Mouse (Mus musculus): ENCODE measurements around the gene Iqsec3. TPM values are rescaled to one million over a fixed set of nuclear protein-coding genes. Genes with fewer than 3 reads are reported as not detected.

Gene Iqsec3
- total RNA-seq, 1 experiment = 0.18 TPM

- Histone ChIP-seq H3K4me3 (ENCODE audit: insufficient read depth in 1 of 2, low read depth in 1 of 2, low read length in 2 of 2, poor library complexity in 1 of 2, severe bottlenecking in 1 of 2) (no peak overlapping the region), H3K36me3 (ENCODE audit: control insufficient read depth, insufficient read depth, low read length, poor library complexity, severe bottlenecking) (no peaks in the 10 kb centered on the region), H3K9ac (ENCODE audit: insufficient read depth, low read depth, low read length, poor library complexity, severe bottlenecking) (no peak overlapping the region), H3K27ac (ENCODE audit: insufficient read depth, low read depth, low read length, poor library complexity, severe bottlenecking) (no peak overlapping the region), H3K9me3 (ENCODE audit: control insufficient read depth, insufficient read depth, low read depth, low read length) (no peaks in the 10 kb centered on the region), H3K4me1 (ENCODE audit: control insufficient read depth in 2 of 2, insufficient read depth in 2 of 2, low read length in 2 of 2, poor library complexity in 1 of 2) (no peaks in the 10 kb centered on the region)
- in situ Hi-C loops (cut with MboI; ENCODE audit: low sequenced_read_pairs in 2 of 2, unreplicated experiment in 2 of 2) = no loop called here
- TF ChIP-seq ZC3H11A (IDR thresholded peaks at IDR 0.05; ENCODE audit: borderline replicate concordance, low read depth, low read length) (no peak), MAFK (IDR thresholded peaks at IDR 0.05; ENCODE audit: insufficient read depth, low read depth, low read length) (no peak), ZNF384 (IDR thresholded peaks at IDR 0.05; ENCODE audit: low read depth, low read length) (no peak), HCFC1 (IDR thresholded peaks at IDR 0.05; ENCODE audit: borderline replicate concordance, insufficient read depth, low read length) (no peak), CHD2 (IDR thresholded peaks at IDR 0.05; ENCODE audit: low read depth, low read length) (no peak)
- no peak for DNase-seq (ENCODE audit: low read depth, low spot score)
Measured at GRCm38 (mm10) chr6:121385397-121385796, 88.1 kb downstream of the Iqsec3 start.

GRCm38 (mm10) chr6:121382071-121382470 is 91.4 kb downstream of the Iqsec3 start:
- no peak overlapping the region for H3K27ac ChIP-seq (ENCODE audit: insufficient read depth, low read depth, low read length, poor library complexity, severe bottlenecking)
- TF ChIP-seq ZNF384 (IDR thresholded peaks at IDR 0.05; ENCODE audit: low read depth, low read length) = no peak
- no peak for TF ChIP-seq ZC3H11A (IDR thresholded peaks at IDR 0.05; ENCODE audit: borderline replicate concordance, low read depth, low read length)
- no peak for TF ChIP-seq CHD2 (IDR thresholded peaks at IDR 0.05; ENCODE audit: low read depth, low read length)
- H3K9me3 ChIP-seq (ENCODE audit: control insufficient read depth, insufficient read depth, low read depth, low read length) = no peaks in the 10 kb centered on the region
- DNase-seq (ENCODE audit: low read depth, low spot score) = no peak
- no peak overlapping the region for H3K4me3 ChIP-seq (ENCODE audit: insufficient read depth in 1 of 2, low read depth in 1 of 2, low read length in 2 of 2, poor library complexity in 1 of 2, severe bottlenecking in 1 of 2)
- no peak overlapping the region for H3K9ac ChIP-seq (ENCODE audit: insufficient read depth, low read depth, low read length, poor library complexity, severe bottlenecking)
- in situ Hi-C loops (cut with MboI; ENCODE audit: low sequenced_read_pairs in 2 of 2, unreplicated experiment in 2 of 2) = no loop called here
- H3K4me1 ChIP-seq (ENCODE audit: control insufficient read depth in 2 of 2, insufficient read depth in 2 of 2, low read length in 2 of 2, poor library complexity in 1 of 2) = 0 out of 4 replicates have a peak, but pooled peaks cover 0 to 3% of the 10 kb centered on the region in 2 experiments
- no peaks in the 10 kb centered on the region for H3K36me3 ChIP-seq (ENCODE audit: control insufficient read depth, insufficient read depth, low read length, poor library complexity, severe bottlenecking)

GRCm38 (mm10) chr6:121380576-121380975 is 92.9 kb downstream of the Iqsec3 start:
- H3K9ac ChIP-seq (ENCODE audit: insufficient read depth, low read depth, low read length, poor library complexity, severe bottlenecking) = no peak overlapping the region
- no peak for DNase-seq (ENCODE audit: low read depth, low spot score)
- H3K4me3 ChIP-seq (ENCODE audit: insufficient read depth in 1 of 2, low read depth in 1 of 2, low read length in 2 of 2, poor library complexity in 1 of 2, severe bottlenecking in 1 of 2) = no peak overlapping the region
- no peak overlapping the region for H3K27ac ChIP-seq (ENCODE audit: insufficient read depth, low read depth, low read length, poor library complexity, severe bottlenecking)
- 0 out of 4 replicates have a peak, but pooled peaks cover 0 to 3% of the 10 kb centered on the region in 2 experiments for H3K4me1 ChIP-seq (ENCODE audit: control insufficient read depth in 2 of 2, insufficient read depth in 2 of 2, low read length in 2 of 2, poor library complexity in 1 of 2)
- no peaks in the 10 kb centered on the region for H3K9me3 ChIP-seq (ENCODE audit: control insufficient read depth, insufficient read depth, low read depth, low read length)
- in situ Hi-C loops (cut with MboI; ENCODE audit: low sequenced_read_pairs in 2 of 2, unreplicated experiment in 2 of 2) = no loop called here
- TF ChIP-seq CHD2 (IDR thresholded peaks at IDR 0.05; ENCODE audit: low read depth, low read length) (no peak), ZNF384 (IDR thresholded peaks at IDR 0.05; ENCODE audit: low read depth, low read length) (no peak), HCFC1 (IDR thresholded peaks at IDR 0.05; ENCODE audit: borderline replicate concordance, insufficient read depth, low read length) (no peak), ZC3H11A (IDR thresholded peaks at IDR 0.05; ENCODE audit: borderline replicate concordance, low read depth, low read length) (no peak), MAFK (IDR thresholded peaks at IDR 0.05; ENCODE audit: insufficient read depth, low read depth, low read length) (no peak)
- H3K36me3 ChIP-seq (ENCODE audit: control insufficient read depth, insufficient read depth, low read length, poor library complexity, severe bottlenecking) = no peaks in the 10 kb centered on the region

- no peak for DNase-seq (ENCODE audit: low read depth, low spot score)
- no peaks in the 10 kb centered on the region for H3K36me3 ChIP-seq (ENCODE audit: control insufficient read depth, insufficient read depth, low read length, poor library complexity, severe bottlenecking)
- H3K9ac ChIP-seq (ENCODE audit: insufficient read depth, low read depth, low read length, poor library complexity, severe bottlenecking) = no peak overlapping the region
- no peak overlapping the region for H3K4me3 ChIP-seq (ENCODE audit: insufficient read depth in 1 of 2, low read depth in 1 of 2, low read length in 2 of 2, poor library complexity in 1 of 2, severe bottlenecking in 1 of 2)
- TF ChIP-seq ZNF384 (IDR thresholded peaks at IDR 0.05; ENCODE audit: low read depth, low read length) = no peak
- no peak for TF ChIP-seq MAFK (IDR thresholded peaks at IDR 0.05; ENCODE audit: insufficient read depth, low read depth, low read length)
- TF ChIP-seq ZC3H11A (IDR thresholded peaks at IDR 0.05; ENCODE audit: borderline replicate concordance, low read depth, low read length) = no peak
- no peak for TF ChIP-seq HCFC1 (IDR thresholded peaks at IDR 0.05; ENCODE audit: borderline replicate concordance, insufficient read depth, low read length)
- no peak for TF ChIP-seq CHD2 (IDR thresholded peaks at IDR 0.05; ENCODE audit: low read depth, low read length)
- in situ Hi-C loops (cut with MboI; ENCODE audit: low sequenced_read_pairs in 2 of 2, unreplicated experiment in 2 of 2) = no loop called here
- 0 out of 4 replicates have a peak, but pooled peaks cover 0 to 3% of the 10 kb centered on the region in 2 experiments for H3K4me1 ChIP-seq (ENCODE audit: control insufficient read depth in 2 of 2, insufficient read depth in 2 of 2, low read length in 2 of 2, poor library complexity in 1 of 2)
- H3K9me3 ChIP-seq (ENCODE audit: control insufficient read depth, insufficient read depth, low read depth, low read length) = no peaks in the 10 kb centered on the region
- H3K27ac ChIP-seq (ENCODE audit: insufficient read depth, low read depth, low read length, poor library complexity, severe bottlenecking) = no peak overlapping the region
Measured at GRCm38 (mm10) chr6:121378256-121378655, 95.2 kb downstream of the Iqsec3 start.

GRCm38 (mm10) chr6:121376159-121376558 is 97.3 kb downstream of the Iqsec3 start:
- Histone ChIP-seq H3K9ac (ENCODE audit: insufficient read depth, low read depth, low read length, poor library complexity, severe bottlenecking) (no peak overlapping the region), H3K4me3 (ENCODE audit: insufficient read depth in 1 of 2, low read depth in 1 of 2, low read length in 2 of 2, poor library complexity in 1 of 2, severe bottlenecking in 1 of 2) (no peak overlapping the region), H3K9me3 (ENCODE audit: control insufficient read depth, insufficient read depth, low read depth, low read length) (no peaks in the 10 kb centered on the region), H3K36me3 (ENCODE audit: control insufficient read depth, insufficient read depth, low read length, poor library complexity, severe bottlenecking) (no peaks in the 10 kb centered on the region), H3K4me1 (ENCODE audit: control insufficient read depth in 2 of 2, insufficient read depth in 2 of 2, low read length in 2 of 2, poor library complexity in 1 of 2) (0 out of 4 replicates have a peak, but pooled peaks cover 0 to 3% of the 10 kb centered on the region in 2 experiments), H3K27ac (ENCODE audit: insufficient read depth, low read depth, low read length, poor library complexity, severe bottlenecking) (no peak overlapping the region)
- in situ Hi-C loops (cut with MboI; ENCODE audit: low sequenced_read_pairs in 2 of 2, unreplicated experiment in 2 of 2) = no loop called here
- DNase-seq (ENCODE audit: low read depth, low spot score) = no peak
- TF ChIP-seq ZNF384 (IDR thresholded peaks at IDR 0.05; ENCODE audit: low read depth, low read length) (no peak), MAFK (IDR thresholded peaks at IDR 0.05; ENCODE audit: insufficient read depth, low read depth, low read length) (no peak), CHD2 (IDR thresholded peaks at IDR 0.05; ENCODE audit: low read depth, low read length) (no peak), ZC3H11A (IDR thresholded peaks at IDR 0.05; ENCODE audit: borderline replicate concordance, low read depth, low read length) (no peak), HCFC1 (IDR thresholded peaks at IDR 0.05; ENCODE audit: borderline replicate concordance, insufficient read depth, low read length) (no peak)
